Mouse (Mus musculus): ENCODE measurements at regions not wholly inside any gene's neighbourhood (a gene's known extent, or its start where the extent isn't known, plus 50 kb on each side); places are given as distances from the start of the nearest gene placed in this dataset.
A peak's percentile ranks its signal among the peaks of the same experiment; 100 is the strongest.

- Histone ChIP-seq H3K4me3 (ENCODE audit: insufficient read depth in 1 of 2, low read depth in 1 of 2, low read length in 2 of 2, poor library complexity in 1 of 2, severe bottlenecking in 1 of 2) (no peak overlapping the region), H3K27ac (ENCODE audit: insufficient read depth, low read depth, low read length, poor library complexity, severe bottlenecking) (no peak overlapping the region), H3K36me3 (ENCODE audit: control insufficient read depth, insufficient read depth, low read length, poor library complexity, severe bottlenecking) (no peaks in the 10 kb centered on the region), H3K9me3 (ENCODE audit: control insufficient read depth, insufficient read depth, low read depth, low read length) (no peaks in the 10 kb centered on the region), H3K4me1 (ENCODE audit: control insufficient read depth in 2 of 2, insufficient read depth in 2 of 2, low read length in 2 of 2, poor library complexity in 1 of 2) (no peaks in the 10 kb centered on the region), H3K9ac (ENCODE audit: insufficient read depth, low read depth, low read length, poor library complexity, severe bottlenecking) (no peak overlapping the region)
- in situ Hi-C loops (cut with MboI; ENCODE audit: low sequenced_read_pairs in 2 of 2, unreplicated experiment in 2 of 2) = no loop called here
- no peak for TF ChIP-seq ZNF384 (IDR thresholded peaks at IDR 0.05; ENCODE audit: low read depth, low read length)
- no peak for TF ChIP-seq CHD2 (IDR thresholded peaks at IDR 0.05; ENCODE audit: low read depth, low read length)
- no peak for TF ChIP-seq MAFK (IDR thresholded peaks at IDR 0.05; ENCODE audit: insufficient read depth, low read depth, low read length)
- TF ChIP-seq ZC3H11A (IDR thresholded peaks at IDR 0.05; ENCODE audit: borderline replicate concordance, low read depth, low read length) = no peak
- no peak for TF ChIP-seq HCFC1 (IDR thresholded peaks at IDR 0.05; ENCODE audit: borderline replicate concordance, insufficient read depth, low read length)
- no peak for DNase-seq (ENCODE audit: low read depth, low spot score)
Observed at GRCm38 (mm10) chr12:45287759-45288158, 213.2 kb upstream of the Stxbp6 start.

GRCm38 (mm10) chr12:45256309-45256708 lies 181.8 kb upstream of the Stxbp6 start:
- no peak overlapping the region for H3K9ac ChIP-seq (ENCODE audit: insufficient read depth, low read depth, low read length, poor library complexity, severe bottlenecking)
- TF ChIP-seq CHD2 (IDR thresholded peaks at IDR 0.05; ENCODE audit: low read depth, low read length) = no peak
- no peak for TF ChIP-seq MAFK (IDR thresholded peaks at IDR 0.05; ENCODE audit: insufficient read depth, low read depth, low read length)
- TF ChIP-seq HCFC1 (IDR thresholded peaks at IDR 0.05; ENCODE audit: borderline replicate concordance, insufficient read depth, low read length) = no peak
- no peak for TF ChIP-seq ZNF384 (IDR thresholded peaks at IDR 0.05; ENCODE audit: low read depth, low read length)
- no peak for TF ChIP-seq ZC3H11A (IDR thresholded peaks at IDR 0.05; ENCODE audit: borderline replicate concordance, low read depth, low read length)
- no peak overlapping the region for H3K4me3 ChIP-seq (ENCODE audit: insufficient read depth in 1 of 2, low read depth in 1 of 2, low read length in 2 of 2, poor library complexity in 1 of 2, severe bottlenecking in 1 of 2)
- no peak overlapping the region for H3K27ac ChIP-seq (ENCODE audit: insufficient read depth, low read depth, low read length, poor library complexity, severe bottlenecking)
- no peaks in the 10 kb centered on the region for H3K9me3 ChIP-seq (ENCODE audit: control insufficient read depth, insufficient read depth, low read depth, low read length)
- DNase-seq (ENCODE audit: low read depth, low spot score) = no peak
- H3K36me3 ChIP-seq (ENCODE audit: control insufficient read depth, insufficient read depth, low read length, poor library complexity, severe bottlenecking) = no peaks in the 10 kb centered on the region
- in situ Hi-C loops (cut with MboI; ENCODE audit: low sequenced_read_pairs in 2 of 2, unreplicated experiment in 2 of 2) = no loop called here
- no peaks in the 10 kb centered on the region for H3K4me1 ChIP-seq (ENCODE audit: control insufficient read depth in 2 of 2, insufficient read depth in 2 of 2, low read length in 2 of 2, poor library complexity in 1 of 2)

GRCm38 (mm10) chr12:45211131-45211530 lies 136.6 kb upstream of the Stxbp6 start:
- no peak for DNase-seq (ENCODE audit: low read depth, low spot score)
- in situ Hi-C loops (cut with MboI; ENCODE audit: low sequenced_read_pairs in 2 of 2, unreplicated experiment in 2 of 2) = no loop called here
- Histone ChIP-seq H3K36me3 (ENCODE audit: control insufficient read depth, insufficient read depth, low read length, poor library complexity, severe bottlenecking) (no peaks in the 10 kb centered on the region), H3K9ac (ENCODE audit: insufficient read depth, low read depth, low read length, poor library complexity, severe bottlenecking) (no peak overlapping the region), H3K4me1 (ENCODE audit: control insufficient read depth in 2 of 2, insufficient read depth in 2 of 2, low read length in 2 of 2, poor library complexity in 1 of 2) (no peaks in the 10 kb centered on the region), H3K4me3 (ENCODE audit: insufficient read depth in 1 of 2, low read depth in 1 of 2, low read length in 2 of 2, poor library complexity in 1 of 2, severe bottlenecking in 1 of 2) (no peak overlapping the region), H3K9me3 (ENCODE audit: control insufficient read depth, insufficient read depth, low read depth, low read length) (no peaks in the 10 kb centered on the region; the same call in 1 of the 2 replicates), H3K27ac (ENCODE audit: insufficient read depth, low read depth, low read length, poor library complexity, severe bottlenecking) (no peak overlapping the region)
- TF ChIP-seq ZNF384 (IDR thresholded peaks at IDR 0.05; ENCODE audit: low read depth, low read length) (no peak), ZC3H11A (IDR thresholded peaks at IDR 0.05; ENCODE audit: borderline replicate concordance, low read depth, low read length) (no peak)

- no peak overlapping the region for H3K27ac ChIP-seq (ENCODE audit: insufficient read depth, low read depth, low read length, poor library complexity, severe bottlenecking)
- in situ Hi-C loops (cut with MboI; ENCODE audit: low sequenced_read_pairs in 2 of 2, unreplicated experiment in 2 of 2) = no loop called here
- DNase-seq (ENCODE audit: low read depth, low spot score) = no peak
- H3K9me3 ChIP-seq (ENCODE audit: control insufficient read depth, insufficient read depth, low read depth, low read length) = no peaks in the 10 kb centered on the region
- H3K36me3 ChIP-seq (ENCODE audit: control insufficient read depth, insufficient read depth, low read length, poor library complexity, severe bottlenecking) = no peaks in the 10 kb centered on the region
- no peak for TF ChIP-seq ZC3H11A (IDR thresholded peaks at IDR 0.05; ENCODE audit: borderline replicate concordance, low read depth, low read length)
- no peak for TF ChIP-seq ZNF384 (IDR thresholded peaks at IDR 0.05; ENCODE audit: low read depth, low read length)
- TF ChIP-seq CHD2 (IDR thresholded peaks at IDR 0.05; ENCODE audit: low read depth, low read length) = no peak
- TF ChIP-seq HCFC1 (IDR thresholded peaks at IDR 0.05; ENCODE audit: borderline replicate concordance, insufficient read depth, low read length) = no peak
- no peak for TF ChIP-seq MAFK (IDR thresholded peaks at IDR 0.05; ENCODE audit: insufficient read depth, low read depth, low read length)
- peak overlapping the region; percentile 3 to 45; a peak in 2 of 4 replicates for H3K4me3 ChIP-seq (ENCODE audit: insufficient read depth in 1 of 2, low read depth in 1 of 2, low read length in 2 of 2, poor library complexity in 1 of 2, severe bottlenecking in 1 of 2)
- peak overlapping the region; percentile 6; the same call in 1 of the 2 replicates for H3K9ac ChIP-seq (ENCODE audit: insufficient read depth, low read depth, low read length, poor library complexity, severe bottlenecking)
- H3K4me1 ChIP-seq (ENCODE audit: control insufficient read depth in 2 of 2, insufficient read depth in 2 of 2, low read length in 2 of 2, poor library complexity in 1 of 2) = no peaks in the 10 kb centered on the region
Observed at GRCm38 (mm10) chr12:45195304-45195920, 120.9 kb upstream of the Stxbp6 start.

- TF ChIP-seq ZC3H11A (IDR thresholded peaks at IDR 0.05; ENCODE audit: borderline replicate concordance, low read depth, low read length) = no peak
- no peaks in the 10 kb centered on the region for H3K36me3 ChIP-seq (ENCODE audit: control insufficient read depth, insufficient read depth, low read length, poor library complexity, severe bottlenecking)
- no peak overlapping the region for H3K27ac ChIP-seq (ENCODE audit: insufficient read depth, low read depth, low read length, poor library complexity, severe bottlenecking)
- H3K4me1 ChIP-seq (ENCODE audit: control insufficient read depth in 2 of 2, insufficient read depth in 2 of 2, low read length in 2 of 2, poor library complexity in 1 of 2) = no peaks in the 10 kb centered on the region
- no peak overlapping the region for H3K4me3 ChIP-seq (ENCODE audit: insufficient read depth in 1 of 2, low read depth in 1 of 2, low read length in 2 of 2, poor library complexity in 1 of 2, severe bottlenecking in 1 of 2)
- H3K9ac ChIP-seq (ENCODE audit: insufficient read depth, low read depth, low read length, poor library complexity, severe bottlenecking) = no peak overlapping the region
- in situ Hi-C loops (cut with MboI; ENCODE audit: low sequenced_read_pairs in 2 of 2, unreplicated experiment in 2 of 2) = no loop called here
- H3K9me3 ChIP-seq (ENCODE audit: control insufficient read depth, insufficient read depth, low read depth, low read length) = no peaks in the 10 kb centered on the region
- peak; percentile 28 for DNase-seq (ENCODE audit: low read depth, low spot score)
Observed at GRCm38 (mm10) chr12:45187149-45187548, 112.6 kb upstream of the Stxbp6 start.

Measured in ES-E14 (cell line).